ENCODE assay signal across 28 mouse cellular contexts in genomic region chr1:119416610-119417009, GRCm38 (mm10). TPM values are rescaled to one million over a fixed set of nuclear protein-coding genes. Genes with fewer than 3 reads are reported as not detected.
DNase-seq lines count a peak whose midpoint lies in the region; ATAC-seq and TF ChIP-seq lines count a peak whose summit lies in the region.
"Had no signal": no experiment of that assay in that cellular context is flagged by ENCODE, and none has a peak within 500 bp of the region (broad histone marks: within the 10 kb centered on the region; RNA-seq: fewer than 3 reads in every experiment).

No protein-coding gene starts in this region.

- peak; percentile 3; the same call in 1 of the 2 replicates for ATAC-seq in forebrain, postnatal 0 days
- no peak for ATAC-seq in forebrain, embryonic 14.5 days
- no peak for ATAC-seq in neural tube, embryonic 15.5 days (ENCODE audit: low FRiP score)
- ATAC-seq: activated CD4-positive, CD25-positive, alpha-beta regulatory T cell, adult 4 months; CD4-positive, CD25-positive, alpha-beta regulatory T cell, adult 4 months; forebrain, embryonic 15.5 days; intestine, postnatal 0 days had no signal

- H3K4me3 ChIP-seq in forebrain, postnatal 0 days (ENCODE audit: low read depth, low read length), result no peak overlapping the region
- H3K4me3 ChIP-seq in forebrain, embryonic 14.5 days (ENCODE audit: low read depth, low read length), result no peak overlapping the region
- no peak overlapping the region for H3K4me3 ChIP-seq in neural tube, embryonic 15.5 days (replicated peaks)
- H3K4me3 ChIP-seq: embryonic facial prominence, embryonic 12.5 days; embryonic facial prominence, embryonic 15.5 days; forebrain, embryonic 15.5 days; heart, adult 2 months; heart, embryonic 10.5 days; heart, embryonic 13.5 days; hindbrain, embryonic 12.5 days had no signal

- no peak overlapping the region for H3K27ac ChIP-seq in forebrain, postnatal 0 days (ENCODE audit: low read depth, low read length)
- no peak overlapping the region for H3K27ac ChIP-seq in forebrain, embryonic 14.5 days (ENCODE audit: low read depth, low read length)
- H3K27ac ChIP-seq in neural tube, embryonic 15.5 days (replicated peaks), result 0 out of 2 replicates have a peak overlapping the region, but pooled peaks have one; percentile 1
- H3K27ac ChIP-seq: embryonic facial prominence, embryonic 12.5 days; embryonic facial prominence, embryonic 15.5 days; forebrain, embryonic 15.5 days; heart, adult 2 months; heart, embryonic 10.5 days; heart, embryonic 13.5 days; hindbrain, embryonic 12.5 days had no signal

- intact Hi-C loops in left cerebral cortex, postnatal 4 days (cut with DNase I), result no loop called here
- intact Hi-C loops in left cerebral cortex, postnatal 10 days (cut with DNase I), result no loop called here

- 59% methylated on average over 8 of the region's 8 CpGs for WGBS in forebrain, postnatal 0 days
- WGBS in forebrain, embryonic 14.5 days, result 80% methylated on average over 8 of the region's 8 CpGs
- 55% methylated on average over 8 of the region's 8 CpGs for WGBS in neural tube, embryonic 15.5 days

- H3K4me1 ChIP-seq in forebrain, postnatal 0 days (ENCODE audit: insufficient read depth), result no peaks in the 10 kb centered on the region
- peaks cover 10% of the 10 kb centered on the region for H3K4me1 ChIP-seq in forebrain, embryonic 14.5 days (ENCODE audit: control insufficient read depth, insufficient read depth, low read length)
- peaks cover 44% of the 10 kb centered on the region for H3K4me1 ChIP-seq in neural tube, embryonic 15.5 days

- no peak overlapping the region for H3K4me2 ChIP-seq in forebrain, postnatal 0 days (ENCODE audit: low read depth)
- H3K4me2 ChIP-seq in forebrain, embryonic 14.5 days (ENCODE audit: low read length), result no peak overlapping the region
- H3K4me2 ChIP-seq in neural tube, embryonic 15.5 days, result no peak overlapping the region
- H3K4me2 ChIP-seq: embryonic facial prominence, embryonic 12.5 days; embryonic facial prominence, embryonic 15.5 days; forebrain, embryonic 15.5 days; heart, embryonic 13.5 days; hindbrain, embryonic 12.5 days had no signal

- H3K9me3 ChIP-seq in forebrain, postnatal 0 days (ENCODE audit: low read length), result no peaks in the 10 kb centered on the region
- no peaks in the 10 kb centered on the region for H3K9me3 ChIP-seq in forebrain, embryonic 14.5 days (replicated peaks; ENCODE audit: control insufficient read depth, low read length)
- no peaks in the 10 kb centered on the region for H3K9me3 ChIP-seq in neural tube, embryonic 15.5 days (replicated peaks)
- H3K9me3 ChIP-seq: embryonic facial prominence, embryonic 12.5 days; embryonic facial prominence, embryonic 15.5 days; forebrain, embryonic 15.5 days; heart, embryonic 10.5 days; heart, embryonic 13.5 days; hindbrain, embryonic 12.5 days had no signal

- TF ChIP-seq POLR2A in brain, embryonic 14.5 days (IDR thresholded peaks at IDR 0.05; ENCODE audit: borderline replicate concordance, extremely low read depth, insufficient read depth, insufficient read length, poor library complexity, severe bottlenecking), result no peak

- no peak for TF ChIP-seq CTCF in forebrain, postnatal 0 days (IDR thresholded peaks at IDR 0.05; ENCODE audit: low read depth)
- no peak for TF ChIP-seq CTCF in brain, embryonic 14.5 days (IDR thresholded peaks at IDR 0.05; ENCODE audit: borderline replicate concordance, extremely low read depth, insufficient read depth, insufficient read length)

- H3K9ac ChIP-seq in forebrain, postnatal 0 days, result no peak overlapping the region
- no peak overlapping the region for H3K9ac ChIP-seq in forebrain, embryonic 14.5 days (ENCODE audit: low read length)
- H3K9ac ChIP-seq in neural tube, embryonic 15.5 days (replicated peaks), result no peak overlapping the region
- H3K9ac ChIP-seq: embryonic facial prominence, embryonic 12.5 days; embryonic facial prominence, embryonic 15.5 days; forebrain, embryonic 15.5 days; heart, embryonic 13.5 days; hindbrain, embryonic 12.5 days had no signal

- H3K36me3 ChIP-seq in forebrain, postnatal 0 days (ENCODE audit: insufficient read depth), result no peaks in the 10 kb centered on the region
- peaks cover 23% of the 10 kb centered on the region for H3K36me3 ChIP-seq in forebrain, embryonic 14.5 days (ENCODE audit: control insufficient read depth, insufficient read depth, low read length)
- H3K36me3 ChIP-seq in neural tube, embryonic 15.5 days, result no peaks in the 10 kb centered on the region
- H3K36me3 ChIP-seq: embryonic facial prominence, embryonic 12.5 days; embryonic facial prominence, embryonic 15.5 days; forebrain, embryonic 15.5 days; heart, embryonic 10.5 days; heart, embryonic 13.5 days; hindbrain, embryonic 12.5 days had no signal

- DNase-seq in forebrain, postnatal 0 days, result no peak
- DNase-seq in forebrain, embryonic 14.5 days (ENCODE audit: low spot score), result no peak
- DNase-seq in left cerebral cortex, postnatal 4 days, result peak; percentile 31
- DNase-seq in left cerebral cortex, postnatal 10 days (ENCODE audit: extremely low spot score in 1 of 2, low spot score in 2 of 2), result no peak
- DNase-seq in brain, embryonic 14.5 days (ENCODE audit: low read depth), result peak; percentile 43
- DNase-seq in layer of hippocampus, postnatal 25 days (ENCODE audit: extremely low spot score in 1 of 2, low spot score in 1 of 2), result no peak
- DNase-seq: adrenal gland, adult 8-10 months; adrenal gland, postnatal 25 days; cerebellum, adult 11-12 months; cerebellum, adult 8-10 months; cerebellum, postnatal 25 days; gastrocnemius, postnatal 10 days; gastrocnemius, postnatal 36 days; heart, adult 2 months; heart, postnatal 14 days; heart, postnatal 4 days had no signal

- H3K27me3 ChIP-seq in forebrain, postnatal 0 days (ENCODE audit: insufficient read depth, low read length), result no peaks in the 10 kb centered on the region; the same call in none of the 2 replicates
- H3K27me3 ChIP-seq in forebrain, embryonic 14.5 days (replicated peaks; ENCODE audit: control insufficient read depth, insufficient read depth, low read length), result 0 out of 2 replicates have a peak, but pooled peaks cover 16% of the 10 kb centered on the region
- peaks cover 39% of the 10 kb centered on the region for H3K27me3 ChIP-seq in neural tube, embryonic 15.5 days (replicated peaks)

RNA-seq across cellular contexts. Expression of gene Inhbb, which starts 5.4 kb away (rescaled TPM):
- 5.8 and 6.0 TPM in 2 replicates for total RNA-seq in forebrain, postnatal 0 days (2014; rRNA removed)
- 4.1 and 4.2 TPM in 2 replicates for polyA plus RNA-seq in forebrain, postnatal 0 days (2015; fragmentation: Nextera tagmentation; extraction: Ambion mirVana)
- polyA plus RNA-seq in forebrain, embryonic 14.5 days (2014; fragmentation: Nextera tagmentation; extraction: Ambion mirVana), result 3.9 and 4.2 TPM in 2 replicates
- 10 to 100 TPM; 10.6 to 11.7 TPM for total RNA-seq in left cerebral cortex, postnatal 4 days (2021)
- 1 to 10 TPM; 7.9 to 8.8 TPM for total RNA-seq in left cerebral cortex, postnatal 10 days (2021)
- polyA plus RNA-seq in brain, embryonic 14.5 days (2012; rRNA removed), result 6.0 and 7.4 TPM in 2 replicates
- 2.1 and 2.4 TPM in 2 replicates for polyA plus RNA-seq in neural tube, embryonic 15.5 days (2015; fragmentation: Nextera tagmentation; extraction: Ambion mirVana)
- 1 to 10 TPM; 8.6 to 8.7 TPM for total RNA-seq in layer of hippocampus, postnatal 25 days (2021)
- total RNA-seq: common myeloid progenitor, adult 5-6 weeks; granulocyte monocyte progenitor cell, adult 5-6 weeks had no signal
- polyA plus RNA-seq: activated CD4-positive, CD25-positive, alpha-beta regulatory T cell, adult 4 months; CD4-positive, CD25-positive, alpha-beta regulatory T cell, adult 4 months had no signal

Comparison
In these comparisons a context has a peak if more than half of its experiments do, and no peak if none do; other contexts are left out.
1. DNase-seq: peak in left cerebral cortex, postnatal 4 days (single experiment) and brain, embryonic 14.5 days (single experiment); none in forebrain, postnatal 0 days (single experiment), forebrain, embryonic 14.5 days (single experiment), left cerebral cortex, postnatal 10 days (0 of 2) and layer of hippocampus, postnatal 25 days (0 of 2).